Mouse (Mus musculus) layer of hippocampus, adult 11-12 months (tissue): Measurements from ENCODE around the gene Syngr3.
"Not testable (repeated sequence)": the region's sequence is repeated elsewhere in the genome, so short reads cannot be mapped to it uniquely, and the experiment has no call there.

ENCODE experiments used
- DNase-seq: peaks from one replicate; pipeline ENCODE4 v3.0.0; 2022; ENCODE audit warnings: low spot score

Syngr3 gene

DNA sequence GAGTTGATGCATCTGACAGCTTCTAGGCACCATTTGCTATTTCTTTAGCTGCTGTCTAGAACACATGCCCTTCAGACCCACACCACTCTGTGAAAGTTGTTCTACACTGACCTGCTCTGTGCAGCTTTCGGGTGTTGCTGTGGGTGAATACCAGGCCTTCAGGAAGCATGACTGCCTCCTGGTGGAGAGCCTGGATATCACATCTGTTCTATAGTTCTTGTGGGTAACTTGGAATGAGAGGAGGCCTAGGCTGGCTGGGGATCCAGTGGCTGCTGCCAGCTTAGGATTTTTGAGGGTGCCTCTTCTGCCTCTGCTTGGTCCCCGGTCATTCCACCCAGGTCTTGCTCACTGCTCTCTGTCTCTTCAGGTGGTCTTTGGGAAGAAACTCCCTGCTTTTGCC lies 13.6 kb downstream of the Syngr3 start:
- peak; percentile 81 for DNase-seq

- peak; percentile 47 for DNase-seq
Observed at GRCm38 (mm10) chr17:24674277-24674676, 15.5 kb downstream of the Syngr3 start.

- no peak for DNase-seq
Observed at GRCm38 (mm10) chr17:24672141-24672540, 17.6 kb downstream of the Syngr3 start.

DNA sequence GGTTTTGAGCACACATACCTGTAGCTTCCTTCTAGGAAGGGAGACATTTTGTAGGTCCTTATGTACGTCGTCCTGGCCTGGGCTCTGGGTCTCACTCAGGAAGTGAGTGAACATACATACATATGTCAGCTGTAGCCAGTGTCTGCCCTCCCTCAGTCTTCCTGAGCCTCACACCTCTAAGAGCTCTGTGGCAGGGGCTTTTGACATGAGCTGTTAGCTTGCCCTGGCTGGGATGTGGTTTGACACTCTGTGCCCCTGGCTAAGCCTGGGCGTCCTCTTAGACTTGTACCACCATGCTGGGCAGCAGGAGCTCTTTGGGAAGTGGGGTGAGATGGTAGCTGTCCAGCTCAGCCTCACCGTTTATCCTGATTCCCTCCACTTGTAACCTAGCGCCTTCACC lies 18.4 kb downstream of the Syngr3 start:
- no peak for DNase-seq

DNA sequence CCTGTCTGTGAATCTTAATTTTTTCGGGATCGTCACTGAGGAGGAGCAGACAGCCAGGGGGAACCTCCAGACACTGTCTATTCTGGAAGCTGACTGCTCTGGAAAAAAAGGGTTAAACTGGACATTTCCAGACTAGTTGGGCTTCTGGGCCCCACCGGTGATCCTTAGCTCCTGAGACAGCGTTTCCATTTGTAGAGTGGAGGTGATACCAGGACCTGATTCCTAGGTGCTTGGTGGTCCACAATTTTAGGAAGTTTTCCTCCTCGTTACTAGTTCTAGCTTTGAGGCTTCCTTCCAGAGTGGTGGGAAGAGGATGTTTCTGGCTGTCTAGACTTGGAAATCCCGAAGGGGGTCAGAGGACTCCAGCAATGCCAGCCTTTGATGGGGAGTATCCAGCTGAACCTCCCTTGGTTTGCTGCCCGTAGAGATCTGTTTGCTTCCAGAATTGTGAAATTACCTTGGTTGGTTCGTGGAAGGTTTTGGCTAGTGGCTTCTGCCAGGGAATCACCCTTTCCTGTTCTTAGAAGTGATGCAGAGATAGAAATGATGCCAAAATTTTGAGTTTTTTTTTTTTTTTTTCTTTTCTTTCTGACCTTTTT lies 19.4 kb downstream of the Syngr3 start:
- DNase-seq: no peak

- peak; percentile 94 for DNase-seq
Observed at GRCm38 (mm10) chr17:24669545-24670245, 20.1 kb downstream of the Syngr3 start, which contains the start of gene Zfp598. Gene Zfp598, plus strand, starts transcription at chr17:24669687.

GRCm38 (mm10) chr17:24669214-24669544 lies 20.6 kb downstream of the Syngr3 start:
- DNase-seq: not testable (repeated sequence)

- peak; percentile 59 for DNase-seq
Observed at GRCm38 (mm10) chr17:24667416-24667815, 22.3 kb downstream of the Syngr3 start.

DNA sequence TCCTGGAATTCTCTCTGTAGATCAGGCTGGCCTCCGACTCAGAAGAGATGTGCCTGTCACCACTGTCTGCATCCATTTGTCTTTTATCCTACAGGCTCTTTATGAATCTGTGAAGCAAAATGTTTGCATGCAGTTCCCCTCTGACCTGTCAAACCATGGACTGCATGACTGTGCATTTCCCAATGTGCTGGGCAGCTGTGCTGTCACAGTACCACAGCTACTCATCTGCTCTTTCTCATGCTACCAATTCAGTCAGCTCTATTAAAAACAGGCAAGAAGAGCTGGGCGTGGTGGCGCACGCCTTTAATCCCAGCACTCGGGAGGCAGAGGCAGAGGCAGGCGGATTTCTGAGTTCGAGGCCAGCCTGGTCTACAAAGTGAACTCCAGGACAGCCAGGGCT lies 22.7 kb downstream of the Syngr3 start:
- DNase-seq: not testable (repeated sequence)

GRCm38 (mm10) chr17:24658017-24658758 lies 31.6 kb downstream of the Syngr3 start, which contains the start of gene Npw:
Gene Npw, minus strand, starts transcription at chr17:24658457.
- no peak for DNase-seq

- no peak for DNase-seq
Observed at GRCm38 (mm10) chr17:24654969-24655368, 34.8 kb downstream of the Syngr3 start.

GRCm38 (mm10) chr17:24653967-24654710 lies 35.6 kb downstream of the Syngr3 start:
- peak; percentile 66 for DNase-seq

GRCm38 (mm10) chr17:24651835-24652234 lies 37.9 kb downstream of the Syngr3 start:
- DNase-seq: no peak

DNA sequence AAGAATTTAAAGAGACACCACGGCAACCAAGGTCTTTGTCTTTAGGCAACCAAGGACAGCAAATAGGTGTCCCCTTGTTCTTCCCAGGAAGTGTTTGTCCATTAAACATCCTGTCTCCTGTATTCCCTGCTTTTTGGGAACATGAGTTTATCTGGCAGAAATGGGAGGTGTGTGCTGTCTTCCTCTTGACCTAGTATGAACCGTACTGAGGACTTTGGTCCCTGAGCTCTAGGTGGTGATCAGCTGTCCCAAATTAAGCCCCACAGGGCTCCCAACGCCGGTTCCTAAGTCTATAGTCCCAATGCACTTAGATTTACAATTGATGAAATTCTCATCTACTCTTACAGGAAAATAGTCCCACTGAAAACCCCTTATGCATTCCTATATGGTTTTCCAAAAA lies 39.0 kb downstream of the Syngr3 start:
- no peak for DNase-seq

GRCm38 (mm10) chr17:24650070-24650616 lies 39.6 kb downstream of the Syngr3 start, which contains the start of gene Slc9a3r2:
Gene Slc9a3r2, minus strand, starts transcription at chr17:24650327.
- DNase-seq: no peak

DNA sequence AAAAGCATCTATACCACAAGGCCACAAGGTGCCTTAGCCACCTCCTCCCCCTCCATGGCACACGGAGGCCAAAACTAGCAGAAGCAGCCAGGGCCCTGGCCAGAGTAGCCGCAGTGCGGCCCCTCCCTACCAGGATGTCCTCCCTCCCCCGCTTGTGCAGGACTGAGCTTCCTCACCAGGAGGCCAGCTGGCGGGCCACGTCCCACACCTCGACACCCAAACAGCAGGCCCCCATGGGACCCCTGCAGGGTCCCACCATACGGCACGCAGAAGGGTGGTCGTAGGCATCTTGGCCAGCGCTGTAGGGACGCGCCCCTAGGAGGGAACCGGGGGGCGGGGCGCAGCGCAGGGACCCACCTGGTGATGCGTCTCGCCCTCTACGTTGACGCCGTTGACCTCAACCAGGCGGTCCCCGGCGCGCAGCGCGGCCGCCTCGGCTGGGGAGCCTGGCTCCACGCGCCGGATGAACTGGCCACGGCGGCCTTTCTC lies 40.1 kb downstream of the Syngr3 start:
- DNase-seq: no peak

GRCm38 (mm10) chr17:24648731-24649377 lies 40.9 kb downstream of the Syngr3 start:
- DNase-seq: no peak

DNA sequence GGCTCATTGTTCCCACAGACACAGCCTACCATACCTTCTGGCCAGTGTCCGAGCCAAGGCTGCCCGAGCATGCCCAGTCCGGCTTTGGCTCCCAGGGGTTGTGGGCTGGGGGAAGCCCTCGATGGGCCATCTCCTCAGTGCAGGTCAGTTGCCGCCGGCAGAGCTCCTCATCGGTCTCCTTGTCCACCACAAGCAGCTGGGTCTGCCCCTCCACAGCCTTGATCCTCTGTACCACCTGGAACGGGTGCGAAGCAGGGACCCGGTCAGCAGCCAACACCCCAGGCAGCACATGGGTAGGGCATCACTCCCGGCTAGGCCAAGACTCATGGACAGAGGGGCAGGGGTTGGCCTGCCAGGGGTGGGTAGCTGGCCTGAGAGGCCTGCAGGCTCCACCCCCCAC lies 42.3 kb downstream of the Syngr3 start:
- DNase-seq: no peak

DNA sequence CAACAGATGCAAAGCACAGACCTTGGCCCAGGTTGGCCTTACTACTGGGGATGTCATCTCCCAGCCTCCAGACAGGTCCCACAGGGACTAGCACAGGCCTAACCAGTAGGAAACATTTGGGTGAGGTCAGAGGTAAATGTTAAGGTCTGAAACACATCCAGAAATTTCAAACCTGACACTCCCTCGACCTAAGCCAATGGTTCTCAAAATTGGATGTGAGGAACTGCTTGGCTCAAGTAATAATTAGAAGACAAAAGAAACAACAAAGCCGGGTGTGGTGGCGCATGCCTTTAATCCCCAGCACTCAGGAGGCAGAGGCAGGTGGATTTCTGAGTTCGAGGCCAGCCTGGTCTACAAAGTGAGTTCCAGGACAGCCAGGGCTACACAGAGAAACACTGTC lies 43.4 kb downstream of the Syngr3 start:
- no peak for DNase-seq

- DNase-seq: no peak
Observed at GRCm38 (mm10) chr17:24645916-24646315, 43.8 kb downstream of the Syngr3 start.
